Mouse (Mus musculus) retina, adult 2 months (tissue): Measurements from ENCODE around the gene Pnmal1.
A peak's percentile ranks its signal among the peaks of the same experiment; 100 is the strongest.

Experiments
- DNase-seq: peaks from one replicate; pipeline ENCODE4 v3.0.0-alpha.2; 2012; ENCODE audit warnings: low read depth, low spot score

The Pnmal1 gene

DNA sequence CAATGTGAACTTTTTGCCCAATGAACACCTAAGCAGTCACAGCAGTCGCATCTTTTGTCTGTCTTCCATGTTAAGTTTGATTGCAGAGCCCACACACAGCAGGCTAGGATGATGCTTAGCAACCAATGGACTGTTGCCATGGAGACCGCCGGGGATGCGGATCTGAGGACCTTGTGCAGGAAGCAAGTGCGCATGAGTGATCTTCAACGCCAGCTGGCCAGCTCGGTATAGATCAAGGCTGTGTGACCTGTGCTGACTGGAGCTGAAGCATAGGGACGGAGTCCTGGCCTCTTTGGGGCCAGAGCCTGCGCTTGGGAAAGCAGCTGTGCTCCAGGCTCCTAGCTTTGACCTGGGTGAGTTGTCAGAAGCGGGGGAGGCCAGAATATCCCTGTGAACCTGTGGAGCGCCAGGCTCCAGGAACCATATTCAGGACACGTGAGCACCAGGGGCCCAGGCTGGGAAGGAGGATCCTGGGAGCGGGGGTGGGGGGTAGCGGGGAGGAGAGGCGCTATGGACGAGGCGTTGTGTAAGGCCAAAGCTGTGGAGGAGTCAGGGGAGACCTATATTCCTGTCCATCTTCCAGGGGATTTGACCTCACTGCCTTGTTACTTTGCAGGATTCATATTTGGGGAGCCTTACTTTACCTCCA, at the start of gene Pnmal1:
Gene Pnmal1, plus strand, starts transcription at position 141 of the 649 bp plus-strand sequence.
- peak; percentile 60 for DNase-seq

DNA sequence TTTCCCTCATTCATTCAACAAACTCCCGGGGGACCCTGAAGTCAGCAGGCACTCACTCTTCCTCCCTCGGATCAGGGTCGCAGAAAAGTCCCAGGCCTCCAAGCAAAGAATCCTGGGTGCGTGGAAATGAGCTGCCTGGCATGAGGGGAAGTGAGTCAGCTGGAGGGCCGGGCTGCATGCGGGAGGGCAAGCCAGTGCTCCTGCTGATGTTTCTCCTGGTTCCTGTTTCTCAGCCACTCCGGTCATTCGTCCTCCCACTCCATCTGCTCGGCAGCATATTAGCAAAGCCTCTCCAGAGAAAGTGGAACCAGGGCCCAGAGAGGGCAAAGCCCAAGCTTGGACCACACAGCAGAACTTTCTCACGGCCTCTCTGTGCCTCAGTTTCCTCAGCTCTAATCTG, 49.6 kb upstream of the Pnmal1 start:
- no peak for DNase-seq

DNA sequence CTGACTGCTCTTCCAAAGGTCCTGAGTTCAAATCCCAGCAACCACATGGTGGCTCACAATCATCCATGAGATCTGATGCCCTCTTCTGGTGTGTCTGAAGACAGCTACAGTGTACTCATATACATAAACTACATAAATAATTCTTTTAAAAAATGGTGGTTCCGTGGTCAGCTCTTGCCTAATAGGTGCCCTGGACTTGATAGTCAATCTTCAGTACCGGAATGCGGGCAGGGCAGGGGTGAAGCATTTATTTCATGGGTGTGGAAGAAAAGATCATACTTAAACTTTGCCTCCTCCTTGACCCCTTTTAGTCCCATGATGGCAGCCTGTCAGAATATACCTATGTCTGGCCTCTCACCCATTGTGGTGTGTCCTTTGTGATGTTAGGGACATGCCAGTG, 47.6 kb upstream of the Pnmal1 start:
- no peak for DNase-seq

DNA sequence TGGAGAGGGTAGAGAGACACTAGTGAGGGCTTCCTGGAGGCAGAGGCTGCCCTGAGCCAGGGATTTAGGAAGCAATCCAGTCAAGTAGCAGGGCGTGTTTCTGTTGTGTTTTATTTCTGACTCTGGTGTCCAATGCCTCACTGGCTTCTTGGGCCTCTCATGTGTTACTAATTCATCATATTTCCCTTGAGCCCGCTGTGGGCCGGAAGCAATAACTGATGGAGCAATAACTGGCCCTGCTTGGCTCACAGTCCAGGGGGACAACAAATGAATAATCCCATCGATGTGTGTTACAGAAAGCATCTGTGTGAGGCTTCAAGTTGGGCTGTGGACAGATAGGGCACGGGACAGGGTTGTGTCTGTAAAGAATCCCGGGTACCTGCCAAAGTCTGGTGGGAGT, 47.1 kb upstream of the Pnmal1 start:
- no peak for DNase-seq

DNA sequence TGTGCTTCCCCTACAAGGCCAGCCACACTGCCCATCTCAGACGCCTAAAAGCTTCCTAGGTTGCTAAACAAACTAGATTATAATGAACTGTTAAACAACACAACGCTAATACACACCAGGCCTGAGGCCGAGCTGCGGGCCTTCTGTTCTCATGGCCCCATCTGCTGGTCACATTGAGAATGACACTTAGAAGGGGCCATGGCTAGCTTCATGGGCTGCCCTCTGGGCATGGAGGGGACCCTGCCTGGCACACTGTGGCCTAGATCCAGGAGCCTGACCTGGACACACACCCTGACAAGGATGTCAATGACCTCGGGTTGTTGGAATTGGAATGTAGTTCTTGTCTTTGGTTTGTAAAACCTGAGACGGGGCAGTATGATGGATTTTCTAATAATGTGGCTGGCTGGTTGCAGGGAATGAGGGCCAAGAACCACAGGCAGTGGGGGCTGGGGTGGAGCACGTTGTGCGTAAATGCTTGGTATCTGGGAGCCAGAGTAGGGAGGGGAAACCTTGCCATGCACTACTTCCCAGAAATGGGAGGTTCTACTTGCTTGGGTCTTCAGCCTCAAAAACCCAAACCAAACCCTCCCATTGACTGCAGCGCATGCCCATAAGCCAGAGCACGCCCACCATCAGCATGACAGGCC, 45.5 kb upstream of the Pnmal1 start:
- DNase-seq = no peak

DNA sequence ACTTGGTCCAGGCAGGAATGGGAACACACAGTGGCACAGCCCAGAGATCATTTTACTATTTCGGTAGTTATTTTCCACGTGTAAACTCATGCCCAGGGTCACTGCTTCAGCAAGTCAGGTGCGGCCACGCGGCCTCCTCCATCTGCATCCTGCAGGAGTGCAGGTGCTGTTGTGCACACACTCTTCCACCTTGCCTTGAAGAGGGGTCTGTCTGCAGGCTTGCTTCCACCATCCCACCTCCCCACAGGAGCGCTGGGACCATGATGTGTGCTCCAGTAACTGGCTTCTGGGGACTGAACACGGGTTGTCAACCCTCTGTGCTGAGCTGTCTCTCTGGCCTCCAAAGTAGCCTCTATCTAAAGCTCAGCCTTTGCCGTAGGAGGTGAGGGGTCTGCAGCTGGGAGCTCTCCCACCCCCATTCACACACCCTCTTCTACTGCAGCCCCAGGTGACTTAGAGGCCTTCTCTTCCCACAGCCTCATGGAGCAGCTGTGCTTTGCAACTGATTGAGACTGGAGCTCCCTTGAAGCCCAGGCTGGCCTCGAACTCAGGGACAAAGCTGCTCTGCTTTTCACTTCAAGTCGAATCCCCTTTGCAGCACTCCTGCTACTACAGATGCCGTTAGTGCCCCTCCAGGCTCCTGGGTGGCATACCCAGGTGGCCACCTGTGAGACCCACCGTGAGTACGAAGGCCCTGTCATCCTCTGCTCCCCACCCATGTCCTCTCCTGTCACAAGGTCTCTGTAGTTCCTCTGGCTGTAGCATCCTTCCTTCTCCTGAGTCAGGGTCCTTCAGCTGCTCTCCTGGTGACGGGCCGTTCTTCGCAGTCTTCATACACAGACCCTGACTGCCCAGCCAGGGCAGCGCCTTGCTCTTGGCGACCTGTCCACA, 44.8 kb upstream of the Pnmal1 start:
- DNase-seq = no peak

DNA sequence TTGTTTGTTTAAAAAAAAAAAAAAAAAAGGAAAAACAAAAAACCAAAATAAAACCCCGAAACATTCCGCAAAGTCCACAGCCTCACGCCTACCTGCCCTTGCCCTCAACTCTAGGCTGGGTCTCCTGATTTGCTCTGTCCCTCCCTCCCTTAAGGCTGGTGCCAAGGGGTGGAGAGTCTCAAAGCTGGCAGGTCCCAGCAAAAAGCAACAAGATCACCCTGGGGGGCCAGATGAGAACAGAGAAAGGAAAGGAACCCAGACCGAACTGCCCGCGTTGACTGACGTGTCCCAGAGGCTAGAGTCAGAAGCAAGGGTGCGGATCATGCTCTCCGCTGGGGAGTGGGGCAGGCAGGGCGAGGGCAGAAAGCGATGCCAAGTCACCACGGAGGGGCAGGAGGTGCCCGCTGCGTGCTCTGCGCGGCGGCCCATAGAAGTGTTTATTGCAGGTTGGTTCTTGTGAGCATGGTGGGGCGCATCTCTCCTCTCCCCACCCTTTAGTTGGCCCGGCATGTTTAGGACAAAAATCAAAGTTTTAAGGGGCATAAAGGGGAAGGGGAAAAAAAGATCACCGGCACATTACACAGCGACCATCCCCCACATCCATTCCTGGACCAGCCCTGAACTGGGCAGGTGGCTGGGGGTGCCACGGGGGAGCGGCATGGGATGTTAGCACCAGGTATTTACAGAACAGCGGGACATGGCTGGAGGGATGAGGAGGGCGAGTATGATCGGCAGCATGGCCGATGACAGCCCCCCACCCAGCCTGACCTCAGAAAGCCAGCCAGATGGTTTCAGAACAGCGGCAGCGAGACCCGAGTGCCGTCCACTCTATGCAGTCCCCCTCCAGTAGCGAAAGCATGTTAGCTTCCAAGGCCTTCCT, 43.8 kb upstream of the Pnmal1 start:
- DNase-seq = no peak

DNA sequence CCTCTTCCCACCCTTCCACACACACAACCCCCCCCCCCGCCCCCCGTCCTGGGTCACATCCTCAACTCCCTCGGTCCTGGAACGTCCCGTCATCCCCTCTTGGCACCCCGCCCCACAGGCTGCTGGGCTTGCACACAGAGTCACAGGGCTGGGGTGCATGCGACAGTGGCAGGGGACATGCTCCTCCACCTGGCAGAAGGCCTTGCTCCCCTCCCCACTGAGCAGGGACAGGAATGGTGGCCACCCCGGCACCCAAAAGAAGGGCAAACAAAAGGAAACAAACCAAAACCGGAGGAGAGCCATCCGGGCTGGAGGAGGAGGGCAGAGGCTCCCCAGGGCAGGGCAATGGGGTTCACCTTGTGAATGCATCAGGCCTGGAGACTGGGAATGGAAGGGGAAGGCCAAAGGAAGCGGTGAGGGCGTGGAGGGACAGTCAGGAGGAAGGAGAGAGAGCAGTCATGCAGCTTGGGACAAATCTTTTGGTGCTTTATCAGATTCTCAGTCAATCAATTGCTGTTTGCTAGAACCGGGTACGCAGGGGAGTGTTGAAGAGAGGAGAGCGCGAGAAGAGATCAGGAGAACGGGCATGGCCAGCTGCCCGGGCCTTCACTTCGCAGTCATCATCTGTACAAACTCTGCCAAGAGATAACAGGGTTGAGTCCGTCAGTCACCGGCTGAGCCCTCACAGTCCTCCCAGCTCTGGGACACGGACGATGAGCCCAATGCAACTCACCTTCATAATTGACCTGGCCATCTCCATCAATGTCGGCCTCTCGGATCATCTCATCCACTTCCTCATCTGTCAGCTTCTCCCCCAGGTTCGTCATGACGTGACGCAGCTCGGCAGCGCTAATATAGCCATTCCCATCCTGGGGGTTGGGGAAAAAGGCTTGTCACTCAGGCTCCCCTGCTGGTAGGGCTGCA, 42.9 kb upstream of the Pnmal1 start:
- no peak for DNase-seq

DNA sequence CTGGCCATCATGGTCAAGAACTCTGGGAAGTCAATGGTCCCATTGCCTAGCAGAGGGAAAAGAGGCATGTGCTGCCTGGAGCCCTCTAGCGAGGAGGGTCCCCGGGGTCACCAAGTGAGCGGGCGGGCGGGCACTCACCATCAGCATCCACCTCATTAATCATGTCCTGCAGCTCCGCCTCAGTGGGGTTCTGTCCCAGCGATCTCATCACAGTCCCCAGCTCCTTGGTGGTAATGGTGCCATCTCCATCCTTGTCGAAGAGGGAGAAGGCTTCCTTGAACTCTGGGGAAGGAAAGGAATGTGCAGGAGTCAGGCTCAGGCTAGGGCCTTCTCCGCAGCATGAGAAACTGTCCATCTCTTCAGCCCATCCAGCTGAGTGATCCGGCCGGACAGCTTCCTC, 42.0 kb upstream of the Pnmal1 start:
- no peak for DNase-seq

DNA sequence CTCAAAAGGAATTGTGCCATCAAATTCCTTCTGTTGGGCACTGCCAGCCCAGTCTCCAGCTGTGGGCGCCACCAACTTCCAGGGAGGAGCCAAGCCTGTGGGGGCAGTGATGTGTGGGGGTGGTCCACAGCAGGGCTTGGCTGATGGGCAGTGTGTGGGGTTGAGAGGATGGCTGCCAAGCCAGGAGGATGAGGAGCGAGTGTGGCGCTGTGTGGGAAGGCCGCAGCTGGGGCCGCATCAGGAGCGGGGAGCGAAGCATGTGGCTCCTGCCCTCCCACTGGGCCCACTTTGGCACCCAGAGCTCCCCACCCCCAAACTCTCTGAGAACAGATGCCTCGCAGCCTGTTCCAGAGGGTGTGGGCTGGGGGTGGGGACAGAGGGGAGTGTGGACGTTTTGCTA, 41.5 kb upstream of the Pnmal1 start:
- DNase-seq = no peak

DNA sequence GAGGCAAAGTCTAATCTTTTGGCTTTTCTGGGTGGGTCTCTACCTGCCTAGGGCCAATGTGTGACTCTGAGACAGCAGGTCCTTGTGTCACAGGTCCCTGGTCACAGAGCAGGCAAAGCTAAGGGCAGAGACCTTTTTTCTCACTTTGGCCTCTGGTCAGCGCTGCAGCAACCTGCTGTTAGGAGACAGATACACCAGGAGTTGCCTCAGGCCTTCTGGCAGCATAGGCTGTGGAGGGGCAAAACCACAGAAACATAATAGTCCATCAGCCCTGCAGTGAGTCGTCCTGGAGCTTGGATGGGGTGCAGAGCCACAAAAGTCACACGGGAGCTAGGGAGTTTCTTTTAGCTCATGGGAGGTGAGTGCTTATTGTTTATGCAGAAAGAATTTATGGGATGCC, 40.8 kb upstream of the Pnmal1 start:
- no peak for DNase-seq

DNA sequence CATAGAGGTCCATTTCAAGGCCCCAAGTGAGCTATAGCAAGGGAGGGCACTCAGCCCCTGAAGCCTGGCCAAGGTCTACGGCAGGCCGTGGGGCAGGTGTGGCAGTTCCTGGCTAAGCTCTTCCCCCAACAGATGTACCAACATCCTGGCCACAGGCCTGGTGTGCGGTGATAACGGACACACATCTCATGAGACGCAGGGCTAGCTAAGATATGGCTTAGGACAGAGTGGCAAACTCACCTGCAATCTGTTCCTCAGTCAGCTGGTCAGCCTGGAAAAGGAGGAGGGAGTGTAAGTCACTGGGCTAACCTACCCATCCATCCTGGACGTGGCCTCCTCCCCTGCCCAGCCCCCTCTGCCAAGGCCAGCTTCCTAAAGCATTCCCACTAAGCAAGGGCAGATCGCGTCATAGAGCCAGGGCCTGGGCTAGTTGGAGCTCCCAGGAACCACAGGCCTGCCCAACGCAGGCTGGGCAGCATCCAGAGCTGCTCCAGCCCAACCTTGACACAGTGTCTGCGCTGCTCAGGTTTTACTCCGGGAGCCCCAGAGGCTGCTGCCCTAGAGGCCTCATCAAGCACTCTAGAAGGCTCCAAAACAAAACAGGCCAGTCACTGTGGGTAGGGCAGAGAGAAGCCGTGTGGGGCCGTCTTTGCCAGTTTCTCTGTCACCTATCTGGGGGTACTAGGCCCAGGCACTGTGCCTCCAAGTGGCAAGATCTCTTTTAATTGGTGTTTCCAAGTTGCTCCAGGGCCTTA, 39.9 kb upstream of the Pnmal1 start:
- no peak for DNase-seq

DNA sequence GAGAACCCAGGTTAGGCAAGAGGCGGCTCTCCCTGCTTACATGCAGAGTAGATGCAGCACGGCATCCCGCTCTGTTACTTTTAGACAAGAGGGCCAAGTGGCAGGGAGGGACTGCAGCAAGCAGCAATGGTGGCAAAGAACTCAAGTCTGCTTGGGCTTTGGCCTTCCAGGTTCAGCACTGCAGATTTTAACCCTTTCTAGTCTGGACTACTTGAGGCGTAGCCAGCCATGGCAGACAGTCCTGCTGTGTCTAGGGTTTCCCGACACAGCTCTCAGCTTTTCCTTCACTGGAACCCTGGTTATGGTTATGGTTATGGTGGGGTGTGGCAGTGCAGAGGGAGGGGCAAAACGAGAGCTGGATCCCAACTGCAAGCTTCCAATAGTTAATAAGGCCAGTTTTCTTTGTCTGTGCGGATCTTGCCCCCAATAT, 39.3 kb upstream of the Pnmal1 start:
- no peak for DNase-seq

DNA sequence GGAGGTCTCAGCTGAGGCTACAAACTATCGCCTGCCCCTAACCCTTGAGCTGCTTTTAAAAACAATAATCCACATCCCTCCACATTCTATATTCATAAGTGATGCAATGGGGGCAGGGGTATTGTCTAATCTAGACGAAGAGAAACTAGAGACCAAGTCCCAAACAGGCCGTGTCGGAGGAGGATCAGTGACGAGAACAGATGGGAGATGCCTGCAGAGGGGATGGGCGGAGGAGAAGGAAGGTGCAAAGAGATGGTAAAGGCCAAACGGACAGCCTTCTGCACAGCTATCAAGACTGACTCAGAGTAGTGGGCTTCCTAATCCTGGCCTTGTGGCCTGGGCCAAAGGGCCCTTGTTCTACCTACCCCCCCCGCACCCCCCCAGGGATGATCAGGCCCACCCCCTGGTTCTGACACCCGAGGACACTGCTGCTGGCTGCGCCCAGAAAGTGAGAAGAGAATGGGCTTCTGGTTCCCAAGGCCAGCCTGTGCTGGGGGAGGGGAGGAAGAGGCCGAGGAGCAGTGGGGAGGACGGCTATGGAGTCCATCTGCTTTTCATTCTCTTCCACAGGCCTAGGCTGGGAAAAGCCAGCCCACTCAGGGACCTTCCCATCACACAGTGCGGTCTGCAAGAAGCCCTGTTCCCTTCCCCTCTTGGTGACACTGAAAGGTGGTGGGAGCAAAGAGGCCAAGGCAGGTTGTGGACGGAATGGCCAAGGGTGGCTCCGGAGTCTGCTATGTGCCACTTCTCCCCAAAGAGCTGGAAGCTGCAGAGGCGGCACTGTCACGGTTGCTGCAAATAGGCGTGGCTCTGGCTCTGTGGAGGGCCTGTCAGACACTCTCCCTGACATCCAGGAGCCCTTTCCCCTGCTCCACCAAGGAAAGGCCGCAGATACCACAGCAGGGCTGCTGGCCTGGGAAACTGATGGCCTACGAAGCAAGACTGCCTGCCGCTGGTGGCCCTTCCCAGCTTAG, 38.4 kb upstream of the Pnmal1 start:
- DNase-seq = no peak

DNA sequence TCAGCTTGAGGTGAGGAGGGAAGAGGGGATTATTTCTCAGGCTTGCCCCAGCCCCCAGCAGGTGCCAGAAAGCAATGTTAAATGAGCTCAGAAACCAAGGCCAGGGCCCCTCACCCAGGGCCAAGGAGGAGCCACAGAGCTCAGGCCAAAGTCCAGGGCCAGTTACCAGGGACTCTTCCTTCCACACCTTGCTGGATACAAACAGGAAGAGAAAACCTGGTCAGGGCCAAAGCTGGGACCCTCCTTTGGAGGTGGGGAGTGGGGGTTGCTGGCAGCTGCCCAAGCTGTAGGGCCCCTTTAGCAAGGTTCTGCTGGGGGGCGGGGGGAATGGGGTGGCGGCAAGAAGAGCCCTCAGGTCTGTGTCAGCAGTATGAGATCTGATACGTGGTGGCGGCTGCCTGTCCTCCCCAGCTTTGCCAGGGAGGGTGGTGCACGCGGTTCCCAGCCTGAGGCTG, 37.6 kb upstream of the Pnmal1 start:
- DNase-seq = no peak

DNA sequence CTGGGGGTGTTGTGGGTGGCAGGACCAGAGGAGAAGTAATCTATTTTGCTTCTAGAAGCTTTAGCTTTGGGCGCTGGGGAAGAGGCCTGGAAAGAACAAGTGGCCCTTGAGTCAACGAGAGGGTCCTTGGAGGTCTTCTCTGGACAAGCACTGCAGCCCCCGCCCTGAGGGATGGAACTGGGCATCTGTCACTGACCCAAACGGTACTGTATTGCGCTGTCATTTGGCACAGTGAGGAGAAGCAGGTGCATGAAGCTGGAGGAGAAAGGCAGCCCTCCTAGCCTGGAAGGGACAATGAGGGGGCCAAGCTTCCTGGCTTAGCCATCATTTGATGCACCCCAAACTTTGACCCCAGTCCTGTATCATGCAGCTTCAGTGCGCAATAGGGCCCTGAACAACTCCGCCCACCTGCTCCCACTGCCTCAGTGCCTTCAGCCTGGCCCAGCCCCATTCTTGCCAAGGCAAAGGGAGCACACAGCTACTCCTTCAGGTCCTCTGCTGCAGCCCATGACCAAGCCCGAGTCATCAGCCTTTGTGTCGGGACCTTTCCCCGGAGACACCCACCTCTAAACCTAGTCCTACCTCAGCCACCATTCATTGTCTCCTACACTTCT, 37.0 kb upstream of the Pnmal1 start:
- DNase-seq = no peak

DNA sequence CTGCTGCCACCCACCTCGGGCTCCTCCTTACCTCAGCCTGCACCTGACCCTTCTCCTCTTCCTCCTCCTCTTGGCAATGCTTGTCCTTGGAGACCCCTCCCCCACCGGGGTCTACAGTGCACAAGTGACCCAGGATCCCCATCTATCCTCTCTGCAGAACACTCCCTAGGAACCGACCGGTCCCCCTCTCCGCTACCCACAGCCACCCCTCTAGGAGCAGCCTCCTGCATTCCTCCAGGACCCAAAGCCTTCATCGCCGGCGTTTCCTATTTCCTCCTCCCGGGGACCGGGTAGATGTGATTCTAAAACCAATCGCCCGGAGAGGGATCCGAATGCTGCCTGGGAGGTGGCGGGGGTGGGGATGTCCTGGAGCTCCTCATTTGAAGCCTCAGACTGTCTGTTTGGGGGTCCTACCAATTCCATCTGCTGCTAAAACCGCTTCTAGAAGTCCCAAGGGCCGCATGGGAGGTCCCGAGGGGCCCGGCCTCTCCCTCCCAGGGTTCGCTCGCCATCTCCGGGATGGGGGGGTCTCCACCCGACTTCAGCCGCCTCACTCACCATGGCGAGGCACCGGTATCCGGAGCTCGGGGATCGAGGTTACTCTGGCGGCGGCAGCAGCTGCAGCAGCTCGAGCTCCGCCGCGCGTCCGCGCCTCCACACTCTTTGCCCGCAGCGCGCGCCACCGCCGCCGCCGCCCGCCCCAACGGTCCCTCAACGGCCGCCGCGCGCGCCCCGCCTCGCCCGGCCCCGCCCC, 36.0 kb upstream of the Pnmal1 start:
- DNase-seq = no peak
